Mouse (Mus musculus) cerebellum, adult 9-11 months (tissue): ENCODE measurements at regions not wholly inside any gene's neighbourhood (a gene's known extent, or its start where the extent isn't known, plus 50 kb on each side); places are given as distances from the start of the nearest gene placed in this dataset.

Source experiments
- DNase-seq: peaks from one replicate; pipeline ENCODE4 v3.0.0; 2022

- no peak for DNase-seq
Observed at GRCm38 (mm10) chr15:38569011-38569640, 1143.8 kb downstream of the 4930447A16Rik start.

DNA sequence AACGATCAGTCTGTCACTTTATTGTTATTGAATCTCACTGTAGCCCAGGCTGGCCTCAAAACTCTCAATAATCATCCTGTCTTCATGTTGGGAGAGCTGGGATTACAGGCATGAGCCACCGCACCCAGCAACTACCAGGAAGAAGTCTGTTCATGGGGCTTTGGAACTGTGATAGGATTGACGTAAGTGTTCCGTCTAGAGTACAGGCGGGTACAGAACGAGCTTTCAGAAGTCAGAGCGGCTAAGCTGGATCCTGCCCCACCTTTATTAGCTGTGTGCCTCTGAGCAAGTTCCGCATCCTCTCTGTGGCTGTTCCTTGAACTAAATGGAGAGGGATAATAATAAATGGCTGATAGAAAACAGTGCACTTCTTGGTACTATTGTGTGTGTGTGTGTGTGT is 1144.8 kb downstream of the 4930447A16Rik start:
- no peak for DNase-seq

DNA sequence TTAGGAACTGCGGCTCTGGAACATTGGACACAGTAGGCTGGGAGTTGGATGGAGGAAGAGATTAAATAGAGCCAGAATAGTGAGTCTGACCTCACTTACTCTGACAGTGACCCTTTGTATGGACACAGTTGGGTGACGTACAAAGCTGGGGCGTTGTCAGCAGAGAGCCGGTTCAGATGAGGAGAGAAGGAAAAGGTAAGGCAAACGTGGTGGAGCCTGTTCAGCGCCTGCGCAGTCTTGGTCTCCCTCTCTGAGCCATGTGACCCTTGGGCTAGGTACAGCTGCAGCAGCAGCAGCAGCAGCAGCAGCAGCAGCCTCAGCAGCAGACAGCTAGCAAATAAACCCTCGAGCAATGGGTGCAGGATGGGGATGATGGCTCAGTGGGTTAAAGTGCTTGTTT is 1145.4 kb downstream of the 4930447A16Rik start:
- DNase-seq: no peak

- DNase-seq: no peak
Observed at GRCm38 (mm10) chr15:38572652-38573051, 1147.3 kb downstream of the 4930447A16Rik start.

DNA sequence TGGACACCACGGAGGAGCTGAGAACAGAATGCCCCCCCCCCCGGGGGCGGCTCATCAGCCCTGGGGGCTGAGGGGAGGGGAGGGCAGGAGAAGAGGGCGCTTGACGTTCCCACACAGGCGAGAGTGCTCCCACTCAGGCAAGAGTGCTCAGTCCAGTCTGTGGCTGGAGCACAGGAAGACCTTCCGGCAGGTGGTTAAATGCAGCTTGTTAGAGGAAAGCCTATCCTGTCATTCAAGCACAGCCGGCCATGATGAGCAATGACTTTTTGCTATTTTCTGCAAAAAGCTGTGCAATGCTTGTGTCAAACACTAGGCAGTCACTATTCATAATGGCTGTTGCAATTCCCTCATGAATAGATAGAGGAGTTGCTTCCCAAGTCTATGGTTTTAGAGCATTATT is 1149.1 kb downstream of the 4930447A16Rik start:
- DNase-seq: no peak

DNA sequence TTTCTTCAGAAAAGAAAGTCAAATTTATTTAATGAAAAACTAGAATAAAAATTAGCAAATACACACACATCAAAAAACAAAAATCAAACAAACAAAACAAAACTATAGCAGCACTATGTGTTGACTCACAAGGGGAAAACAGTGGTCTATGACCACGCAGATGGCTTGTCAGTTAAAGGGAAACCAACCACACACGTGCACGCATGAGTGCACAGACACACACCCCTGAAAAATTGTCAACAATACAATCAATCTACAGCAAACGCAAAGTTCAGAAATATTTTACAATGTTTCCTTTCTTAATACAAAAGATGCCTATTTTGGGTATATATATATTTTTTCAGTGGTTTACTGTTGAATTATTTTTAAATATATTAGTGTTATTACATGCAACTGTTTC is 1149.9 kb downstream of the 4930447A16Rik start:
- no peak for DNase-seq

DNA sequence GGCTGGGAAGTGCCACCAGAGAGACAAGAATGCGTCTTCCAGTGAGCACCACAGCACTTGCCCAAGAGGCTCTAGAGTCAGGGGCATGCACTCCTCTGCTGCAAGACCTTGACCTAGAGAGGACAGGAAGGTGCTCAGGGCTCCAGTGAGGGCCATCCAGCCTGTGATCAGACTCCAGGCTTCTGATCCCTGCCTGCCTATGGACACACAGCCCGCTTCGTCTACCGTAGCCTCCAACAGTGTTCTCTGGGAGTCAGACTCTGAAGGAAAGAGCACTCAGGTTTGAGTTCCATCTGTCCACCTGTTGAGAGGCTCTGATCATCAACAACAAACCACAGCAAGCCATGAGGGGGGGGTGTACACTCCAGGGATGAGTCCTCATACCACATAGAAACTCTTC is 1152.3 kb downstream of the 4930447A16Rik start:
- no peak for DNase-seq

DNA sequence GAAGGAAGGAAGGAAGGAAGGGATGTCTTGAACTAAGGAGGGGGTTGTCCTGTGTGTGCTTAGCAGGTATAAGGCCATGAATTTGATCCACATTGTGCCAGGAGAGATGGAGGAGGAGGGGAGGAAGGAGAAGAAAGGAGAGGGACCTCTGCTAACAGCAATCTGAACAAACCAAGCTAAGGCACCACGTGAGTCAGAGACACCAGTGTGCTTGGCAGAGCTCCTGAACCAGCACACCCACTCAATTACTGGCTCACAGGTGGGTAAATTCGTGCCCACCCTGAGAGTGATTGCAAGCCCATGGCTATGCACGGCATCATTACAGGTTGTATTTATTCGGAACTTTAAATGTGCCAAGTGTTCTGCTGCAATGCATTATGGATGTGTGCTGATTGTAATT is 1154.1 kb downstream of the 4930447A16Rik start:
- no peak for DNase-seq

- DNase-seq: no peak
Observed at GRCm38 (mm10) chr15:38583500-38583899, 1158.1 kb downstream of the 4930447A16Rik start.

- DNase-seq: no peak
Observed at GRCm38 (mm10) chr15:38584425-38584824, 1159.1 kb downstream of the 4930447A16Rik start.

DNA sequence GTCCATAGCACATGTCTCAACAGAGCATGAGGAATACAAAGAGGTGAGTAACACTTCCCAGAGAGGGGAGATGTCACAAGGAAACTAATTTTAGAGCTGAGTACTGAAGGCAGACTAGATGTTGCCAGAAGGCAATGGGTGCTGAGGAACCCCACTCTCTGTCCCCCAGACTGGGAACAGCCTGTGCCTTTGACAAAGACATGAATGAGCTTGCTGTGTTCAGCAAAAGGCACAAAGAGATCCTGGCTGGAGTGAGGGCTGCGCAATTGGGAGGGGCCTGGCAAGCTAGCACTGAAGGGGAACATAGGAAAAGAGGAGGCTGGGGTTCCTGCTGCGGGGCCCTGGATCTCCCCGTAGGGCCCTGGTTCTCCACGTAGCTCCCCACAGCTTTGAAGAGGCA is 1160.3 kb downstream of the 4930447A16Rik start:
- peak; percentile 37 for DNase-seq

DNA sequence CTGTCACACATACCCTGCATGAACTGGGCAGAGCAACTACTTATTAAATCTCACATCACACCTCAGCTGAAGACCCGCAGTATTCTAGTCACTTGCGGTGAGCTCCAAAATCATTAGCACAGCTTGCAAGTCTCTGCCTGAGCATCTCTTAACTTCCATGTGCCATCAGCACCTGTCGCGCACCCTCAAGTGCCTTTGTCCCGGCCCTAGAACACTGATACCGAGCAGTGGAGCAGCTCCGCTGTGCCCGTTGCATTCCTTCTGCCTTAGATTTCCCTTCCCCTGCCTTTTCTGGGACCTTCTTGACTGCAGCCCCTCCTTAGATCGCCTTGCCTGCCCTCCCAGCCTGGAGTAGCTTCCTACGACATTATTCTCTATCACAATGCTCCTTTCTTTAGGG is 1161.2 kb downstream of the 4930447A16Rik start:
- DNase-seq: no peak

- DNase-seq: no peak
Observed at GRCm38 (mm10) chr15:38588268-38588667, 1162.9 kb downstream of the 4930447A16Rik start.

DNA sequence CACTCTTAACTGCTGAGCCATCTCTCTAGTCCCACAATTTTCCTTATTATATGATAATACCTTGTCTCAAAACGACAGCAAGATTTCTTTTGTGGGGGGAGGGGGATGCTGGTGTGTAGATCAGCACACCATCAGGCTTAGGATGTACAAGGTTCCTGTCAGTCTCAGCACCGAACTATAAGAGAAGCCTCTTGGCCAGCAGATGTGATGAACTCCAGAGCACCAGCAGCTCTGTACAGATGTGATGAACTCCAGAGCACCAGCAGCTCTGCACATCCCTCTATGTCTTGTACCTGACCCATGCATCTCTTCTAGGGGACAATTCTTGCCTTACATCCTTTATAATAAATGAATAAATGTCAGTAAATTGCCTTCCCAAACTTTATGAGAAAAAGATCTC is 1163.7 kb downstream of the 4930447A16Rik start:
- no peak for DNase-seq

DNA sequence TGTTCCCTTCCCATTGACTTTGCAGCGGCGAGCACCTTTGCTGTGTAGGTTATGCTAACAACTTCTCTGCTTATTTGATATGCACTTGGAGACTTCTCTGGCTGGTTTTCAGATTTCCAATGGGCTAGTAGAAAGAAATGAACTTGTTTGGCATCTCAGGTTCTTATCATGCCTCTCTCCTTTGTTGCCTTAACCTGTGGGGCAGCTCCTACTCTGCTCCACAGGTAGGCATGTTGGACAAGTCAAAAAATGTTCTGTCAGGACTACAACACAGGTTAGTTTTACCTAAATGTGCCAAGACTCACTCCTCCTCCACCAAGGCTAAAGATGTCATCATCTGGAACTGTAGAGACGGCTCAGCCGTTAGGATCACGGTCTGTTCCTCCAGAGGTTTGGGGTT is 1164.3 kb downstream of the 4930447A16Rik start:
- DNase-seq: no peak

GRCm38 (mm10) chr15:38594095-38594494 is 1168.7 kb downstream of the 4930447A16Rik start:
- DNase-seq: no peak

- no peak for DNase-seq
Observed at GRCm38 (mm10) chr15:38594747-38595146, 1169.4 kb downstream of the 4930447A16Rik start.

- DNase-seq: no peak
Observed at GRCm38 (mm10) chr15:38595820-38596219, 1170.5 kb downstream of the 4930447A16Rik start.

DNA sequence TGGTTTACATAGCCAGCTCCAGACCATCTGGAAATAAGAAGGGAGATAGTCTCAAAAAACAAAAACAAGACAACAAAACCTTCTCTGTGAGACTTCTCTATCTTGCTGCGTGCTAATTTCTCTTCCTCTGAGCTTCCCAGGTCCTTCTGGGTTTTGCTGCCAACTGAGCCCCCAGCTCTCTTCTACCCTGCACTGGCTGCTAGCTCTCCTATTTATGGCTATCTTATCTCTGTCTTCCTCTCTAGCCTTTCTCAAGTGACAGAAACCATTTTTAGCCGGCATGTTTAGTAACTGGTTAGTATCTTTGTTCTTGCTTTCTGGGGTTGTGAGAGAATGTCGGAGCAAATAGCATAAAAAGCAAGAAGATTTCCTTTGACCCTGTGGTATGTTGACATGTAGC is 1172.1 kb downstream of the 4930447A16Rik start:
- no peak for DNase-seq

DNA sequence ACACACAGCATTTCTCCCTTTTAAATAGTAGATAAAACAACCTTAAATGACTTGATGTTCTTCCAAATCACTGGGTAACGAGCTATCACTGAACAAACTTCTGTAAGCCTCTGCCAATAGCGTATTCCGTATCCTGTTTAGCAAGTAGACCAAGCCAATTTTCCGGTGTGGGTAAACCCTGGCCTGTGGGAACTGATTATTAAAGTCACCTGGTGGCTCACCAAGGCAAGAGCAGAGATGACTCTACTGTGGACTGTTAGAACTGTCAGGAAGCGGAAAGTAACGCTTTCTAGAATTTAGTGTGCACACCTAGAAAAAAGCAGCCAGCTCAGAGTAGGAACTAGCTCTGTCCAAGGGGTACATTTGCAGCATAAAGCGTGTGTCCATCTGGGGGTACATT is 1176.1 kb downstream of the 4930447A16Rik start:
- DNase-seq: no peak

- DNase-seq: no peak
Observed at GRCm38 (mm10) chr15:38602187-38602870, 1177.0 kb downstream of the 4930447A16Rik start.

DNA sequence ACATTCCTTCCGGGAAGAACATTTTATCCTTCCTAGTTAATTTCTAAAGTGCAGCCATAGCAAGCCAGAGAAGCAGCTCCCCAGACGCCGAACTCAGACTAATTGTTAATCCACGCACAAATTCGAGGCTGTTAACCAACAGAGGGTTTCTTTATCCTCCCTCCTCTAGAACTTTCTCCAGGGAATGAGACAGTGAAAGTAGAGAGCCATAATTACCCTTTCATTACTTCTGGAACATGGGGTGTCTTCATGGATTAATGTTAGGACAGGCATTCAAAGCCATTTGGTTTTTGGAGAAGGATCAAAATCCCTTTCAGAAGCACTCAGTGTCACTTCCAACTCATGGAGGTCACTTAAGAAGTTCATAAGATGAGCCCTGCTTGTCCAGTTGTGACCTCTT is 1178.6 kb downstream of the 4930447A16Rik start:
- DNase-seq: no peak

GRCm38 (mm10) chr15:38607368-38607767 is 1182.0 kb downstream of the 4930447A16Rik start:
- no peak for DNase-seq

- no peak for DNase-seq
Observed at GRCm38 (mm10) chr15:38608207-38608870, 1183.0 kb downstream of the 4930447A16Rik start.
